In the genomic region with DNA sequence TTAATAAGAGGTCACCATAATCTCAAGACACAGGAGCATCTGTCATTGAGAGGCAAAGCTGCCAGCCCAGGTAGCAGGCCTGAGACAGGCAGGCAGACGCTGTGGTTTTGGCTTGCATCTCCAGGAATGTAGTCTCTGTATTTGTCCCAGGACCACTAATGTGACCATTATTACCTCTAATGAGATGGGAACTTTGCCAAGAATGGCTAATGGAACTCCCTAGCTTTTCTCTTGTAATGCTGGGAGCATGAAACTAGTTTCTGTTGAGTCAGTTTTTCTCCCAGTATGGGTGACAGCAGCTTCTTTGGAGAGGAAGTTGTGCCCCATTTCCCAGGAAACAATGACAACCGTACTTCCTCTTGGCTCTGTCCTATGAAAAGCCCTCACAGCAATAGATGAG, we compare ENCODE assay signal across 31 mouse cellular contexts.
DNase-seq lines count a peak whose midpoint lies in the region; ATAC-seq and TF ChIP-seq lines count a peak whose summit lies in the region.
"Had no signal": no experiment of that assay in that cellular context is flagged by ENCODE, and none has a peak within 500 bp of the region (broad histone marks: within the 10 kb centered on the region; RNA-seq: fewer than 3 reads in every experiment).

No protein-coding gene starts in this region.

- no peak for ATAC-seq in embryonic facial prominence, embryonic 14.5 days (ENCODE audit: low read depth)
- no peak for ATAC-seq in hindbrain, embryonic 14.5 days (ENCODE audit: low FRiP score)
- ATAC-seq in hindbrain, postnatal 0 days, result no peak
- ATAC-seq: forebrain, embryonic 15.5 days; intestine, embryonic 15.5 days; midbrain, embryonic 16.5 days had no signal

- DNase-seq in embryonic facial prominence, embryonic 14.5 days (ENCODE audit: low spot score), result peak; percentile 45
- DNase-seq in embryonic facial prominence, embryonic 10.5 days (ENCODE audit: low spot score), result no peak
- DNase-seq in hindbrain, embryonic 14.5 days (ENCODE audit: low spot score), result no peak
- no peak for DNase-seq in hindbrain, embryonic 10.5 days (ENCODE audit: low spot score)
- DNase-seq in MN1 (ENCODE audit: low spot score), result peak; percentile 69
- DNase-seq in hindbrain, postnatal 0 days (ENCODE audit: low spot score), result peak; percentile 51
- DNase-seq in urinary bladder, postnatal 36 days (ENCODE audit: low spot score in 2 of 2), result no peak
- DNase-seq: adrenal gland, postnatal 14 days; cerebellum, adult 11-12 months; cerebellum, adult 9-11 months; embryo, embryonic 11 days; gastrocnemius, adult 2 months; gastrocnemius, postnatal 36 days; heart, adult 2 months; heart, postnatal 10 days; kidney, adult 2 months; kidney, postnatal 4 days; layer of hippocampus, postnatal 36 days; liver, embryonic 13.5 days; lung, adult 18-20 months; lung, postnatal 10 days; right cerebral cortex, postnatal 14 days; thymus, postnatal 4 days had no signal

- no peaks in the 10 kb centered on the region for H3K4me1 ChIP-seq in embryonic facial prominence, embryonic 14.5 days (ENCODE audit: control insufficient read depth, insufficient read depth, low read length)
- no peaks in the 10 kb centered on the region for H3K4me1 ChIP-seq in embryonic facial prominence, embryonic 10.5 days
- peaks cover 5% of the 10 kb centered on the region; the same call in 1 of the 2 replicates for H3K4me1 ChIP-seq in hindbrain, embryonic 14.5 days (replicated peaks; ENCODE audit: control insufficient read depth, insufficient read depth, low read length)
- H3K4me1 ChIP-seq in hindbrain, embryonic 10.5 days (replicated peaks), result no peaks in the 10 kb centered on the region
- H3K4me1 ChIP-seq in hindbrain, postnatal 0 days (ENCODE audit: insufficient read depth, low read length), result no peaks in the 10 kb centered on the region
- H3K4me1 ChIP-seq: embryonic facial prominence, embryonic 13.5 days; intestine, embryonic 15.5 days; limb, embryonic 10.5 days; limb, embryonic 15.5 days; liver, embryonic 13.5 days had no signal

- no peak overlapping the region for H3K27ac ChIP-seq in embryonic facial prominence, embryonic 14.5 days (replicated peaks; ENCODE audit: low read depth, low read length)
- H3K27ac ChIP-seq in embryonic facial prominence, embryonic 10.5 days (replicated peaks), result no peak overlapping the region
- 0 out of 2 replicates have a peak overlapping the region, but pooled peaks have one; percentile 55 for H3K27ac ChIP-seq in hindbrain, embryonic 14.5 days
- no peak overlapping the region for H3K27ac ChIP-seq in hindbrain, embryonic 10.5 days
- H3K27ac ChIP-seq in hindbrain, postnatal 0 days, result no peak overlapping the region
- H3K27ac ChIP-seq: embryonic facial prominence, embryonic 13.5 days; forebrain, embryonic 15.5 days; gastrocnemius, adult 2 months; heart, adult 2 months; heart, embryonic 13.5 days; intestine, embryonic 15.5 days; limb, embryonic 10.5 days; limb, embryonic 15.5 days; liver, embryonic 13.5 days had no signal

- H3K4me3 ChIP-seq in embryonic facial prominence, embryonic 14.5 days (ENCODE audit: low read depth, low read length), result no peak overlapping the region
- no peak overlapping the region for H3K4me3 ChIP-seq in embryonic facial prominence, embryonic 10.5 days
- H3K4me3 ChIP-seq in hindbrain, embryonic 14.5 days (replicated peaks; ENCODE audit: low read length), result no peak overlapping the region
- H3K4me3 ChIP-seq in hindbrain, embryonic 10.5 days, result no peak overlapping the region
- no peak overlapping the region for H3K4me3 ChIP-seq in hindbrain, postnatal 0 days (ENCODE audit: low read length)
- H3K4me3 ChIP-seq: embryonic facial prominence, embryonic 13.5 days; forebrain, embryonic 15.5 days; gastrocnemius, adult 2 months; heart, adult 2 months; heart, embryonic 13.5 days; intestine, embryonic 15.5 days; limb, embryonic 10.5 days; limb, embryonic 15.5 days; liver, embryonic 13.5 days had no signal

- no peaks in the 10 kb centered on the region for H3K36me3 ChIP-seq in embryonic facial prominence, embryonic 14.5 days (ENCODE audit: control insufficient read depth, insufficient read depth, low read length)
- no peaks in the 10 kb centered on the region for H3K36me3 ChIP-seq in embryonic facial prominence, embryonic 10.5 days (replicated peaks)
- no peaks in the 10 kb centered on the region for H3K36me3 ChIP-seq in hindbrain, embryonic 14.5 days (replicated peaks; ENCODE audit: control insufficient read depth, insufficient read depth)
- H3K36me3 ChIP-seq in hindbrain, embryonic 10.5 days, result no peaks in the 10 kb centered on the region
- H3K36me3 ChIP-seq in hindbrain, postnatal 0 days (ENCODE audit: insufficient read depth, low read length), result no peaks in the 10 kb centered on the region
- H3K36me3 ChIP-seq: embryonic facial prominence, embryonic 13.5 days; forebrain, embryonic 15.5 days; heart, embryonic 13.5 days; intestine, embryonic 15.5 days; limb, embryonic 10.5 days; limb, embryonic 15.5 days; liver, embryonic 13.5 days had no signal

- H3K9ac ChIP-seq in embryonic facial prominence, embryonic 14.5 days (ENCODE audit: low read depth, low read length), result no peak overlapping the region
- no peak overlapping the region for H3K9ac ChIP-seq in hindbrain, embryonic 14.5 days
- no peak overlapping the region for H3K9ac ChIP-seq in hindbrain, postnatal 0 days (replicated peaks; ENCODE audit: low read length)
- H3K9ac ChIP-seq: embryonic facial prominence, embryonic 13.5 days; forebrain, embryonic 15.5 days; heart, embryonic 13.5 days; intestine, embryonic 15.5 days; limb, embryonic 15.5 days; liver, embryonic 13.5 days had no signal

- no peak for TF ChIP-seq CTCF in hindbrain, postnatal 0 days (IDR thresholded peaks at IDR 0.05; ENCODE audit: low read depth)

- 53% methylated on average over 2 of the region's 2 CpGs for WGBS in embryonic facial prominence, embryonic 14.5 days
- 86% methylated on average over 2 of the region's 2 CpGs for WGBS in embryonic facial prominence, embryonic 10.5 days
- 47% methylated on average over 2 of the region's 2 CpGs for WGBS in hindbrain, embryonic 14.5 days
- WGBS in hindbrain, embryonic 10.5 days, result 84% methylated on average over 2 of the region's 2 CpGs
- WGBS in hindbrain, postnatal 0 days, result 37% methylated on average over 2 of the region's 2 CpGs

- no peaks in the 10 kb centered on the region for H3K27me3 ChIP-seq in embryonic facial prominence, embryonic 14.5 days (replicated peaks; ENCODE audit: control insufficient read depth, insufficient read depth, low read length)
- H3K27me3 ChIP-seq in embryonic facial prominence, embryonic 10.5 days (replicated peaks; ENCODE audit: low read depth, poor library complexity, severe bottlenecking), result no peaks in the 10 kb centered on the region
- H3K27me3 ChIP-seq in hindbrain, embryonic 14.5 days (ENCODE audit: control insufficient read depth, insufficient read depth, low read length), result no peaks in the 10 kb centered on the region
- no peaks in the 10 kb centered on the region for H3K27me3 ChIP-seq in hindbrain, embryonic 10.5 days (ENCODE audit: insufficient read depth, poor library complexity, severe bottlenecking)
- H3K27me3 ChIP-seq in hindbrain, postnatal 0 days (ENCODE audit: insufficient read depth, low read length), result no peaks in the 10 kb centered on the region
- H3K27me3 ChIP-seq: CH12.LX; embryonic facial prominence, embryonic 13.5 days; forebrain, embryonic 15.5 days; heart, embryonic 13.5 days; intestine, embryonic 15.5 days; limb, embryonic 15.5 days; liver, embryonic 13.5 days had no signal

- no peaks in the 10 kb centered on the region for H3K9me3 ChIP-seq in embryonic facial prominence, embryonic 14.5 days (ENCODE audit: control insufficient read depth, low read length)
- no peaks in the 10 kb centered on the region for H3K9me3 ChIP-seq in embryonic facial prominence, embryonic 10.5 days
- H3K9me3 ChIP-seq in hindbrain, embryonic 14.5 days (ENCODE audit: control insufficient read depth, low read length), result 0 out of 2 replicates have a peak, but pooled peaks cover under 1% of the 10 kb centered on the region
- H3K9me3 ChIP-seq in hindbrain, embryonic 10.5 days, result no peaks in the 10 kb centered on the region
- no peaks in the 10 kb centered on the region for H3K9me3 ChIP-seq in hindbrain, postnatal 0 days (ENCODE audit: low read length)
- H3K9me3 ChIP-seq: embryonic facial prominence, embryonic 13.5 days; forebrain, embryonic 15.5 days; heart, embryonic 13.5 days; intestine, embryonic 15.5 days; limb, embryonic 10.5 days; limb, embryonic 15.5 days; liver, embryonic 13.5 days had no signal

- H3K4me2 ChIP-seq in embryonic facial prominence, embryonic 14.5 days (ENCODE audit: low read depth, low read length), result no peak overlapping the region
- no peak overlapping the region for H3K4me2 ChIP-seq in hindbrain, embryonic 14.5 days (replicated peaks)
- no peak overlapping the region for H3K4me2 ChIP-seq in hindbrain, postnatal 0 days (ENCODE audit: low read depth, low read length)
- H3K4me2 ChIP-seq: embryonic facial prominence, embryonic 13.5 days; forebrain, embryonic 15.5 days; heart, embryonic 13.5 days; intestine, embryonic 15.5 days; limb, embryonic 15.5 days; liver, embryonic 13.5 days had no signal

Comparison
In these comparisons a context has a peak if more than half of its experiments do, and no peak if none do; other contexts are left out.
1. DNase-seq: peak in embryonic facial prominence, embryonic 14.5 days (single experiment), MN1 (single experiment) and hindbrain, postnatal 0 days (single experiment); none in embryonic facial prominence, embryonic 10.5 days (single experiment), hindbrain, embryonic 14.5 days (single experiment), hindbrain, embryonic 10.5 days (single experiment) and urinary bladder, postnatal 36 days (0 of 2).